Mouse (Mus musculus) heart, embryonic 16.5 days (tissue): ENCODE measurements around the gene Celf5. TPM values are rescaled to one million over a fixed set of nuclear protein-coding genes. Genes with fewer than 3 reads are reported as not detected.

ENCODE experiments used
- ATAC-seq: fragments of 200-750 bp; cut with Nextera tagmentation; replicated peaks from 2 replicates; pipeline ENCODE4 v1.8.0; 2017; ENCODE audit warnings: moderate number of reproducible peaks; ENCODE audit not compliant: insufficient read depth, low FRiP score; ENCODE audit errors: extremely low read depth
- H3K27ac ChIP-seq: fragments of 300-500 bp; sonication (generic); 2 replicates; pipeline ENCODE4 v1.5.1; 2014; ENCODE audit warnings: mild to moderate bottlenecking, low read length, control low read depth, moderate library complexity
- H3K27me3 ChIP-seq: fragments of 300-500 bp; sonication (generic); 2 replicates; pipeline ENCODE4 v1.6.1; 2014; ENCODE audit warnings: low read length, mixed read lengths; ENCODE audit not compliant: control insufficient read depth, insufficient read depth
- H3K36me3 ChIP-seq: fragments of 300-500 bp; sonication (generic); 2 replicates; pipeline ENCODE4 v1.6.1; 2014; ENCODE audit not compliant: control insufficient read depth, insufficient read depth
- H3K4me1 ChIP-seq: fragments of 300-500 bp; sonication (generic); 2 replicates; pipeline ENCODE4 v1.6.1; 2014; ENCODE audit warnings: low read length, mixed read lengths; ENCODE audit not compliant: control insufficient read depth, insufficient read depth
- H3K4me2 ChIP-seq: fragments of 300-500 bp; sonication (generic); 2 replicates; pipeline ENCODE4 v1.6.1; 2014; ENCODE audit warnings: low read depth, mild to moderate bottlenecking, control low read depth, low read length
- H3K4me3 ChIP-seq: fragments of 300-500 bp; sonication (generic); 2 replicates; pipeline ENCODE4 v1.5.1; 2014; ENCODE audit warnings: mild to moderate bottlenecking, control low read depth, low read length
- H3K9ac ChIP-seq: fragments of 300-500 bp; sonication (generic); 2 replicates; pipeline ENCODE4 v1.6.1; 2014; ENCODE audit warnings: low read length, control low read depth
- H3K9me3 ChIP-seq: fragments of 300-500 bp; sonication (generic); replicated peaks from 2 replicates; pipeline ENCODE4 v1.6.1; 2016; ENCODE audit warnings: low read length; ENCODE audit not compliant: control insufficient read depth
- WGBS: fragments of 180-500 bp; shearing (Covaris S2); extraction: QIAGEN DNeasy Blood & Tissue Kit; methylation state at CpG from one replicate; pipeline ENCODE4 v1.1.7; 2014; 5-methylcytosine and 5-hydroxymethylcytosine counted together
- polyA plus RNA-seq: library from polyadenylated mRNA; unstranded; fragments of >200 nt; fragmentation: Nextera tagmentation; extraction: Ambion mirVana; gene quantifications from 2 replicates; pipeline ENCODE4 v1.2.1, GENCODE M21; 2015

Gene Celf5
- polyA plus RNA-seq, 1 experiment from 2014 or later, result 0.24 TPM

- Histone ChIP-seq H3K4me3 (no peak overlapping the region), H3K36me3 (peaks cover 28% of the 10 kb centered on the region), H3K9ac (no peak overlapping the region), H3K4me1 (peaks cover 13% of the 10 kb centered on the region; the same call in 1 of the 2 replicates), H3K27me3 (peaks cover 18% of the 10 kb centered on the region), H3K27ac (no peak overlapping the region), H3K4me2 (no peak overlapping the region), H3K9me3 (no peaks in the 10 kb centered on the region)
- 13% methylated on average over 2 of the region's 2 CpGs for WGBS
- ATAC-seq, result no peak
Measured at GRCm38 (mm10) chr10:81485060-81485449, 2.5 kb upstream of the Celf5 start.

- H3K4me3 ChIP-seq, result no peak overlapping the region
- H3K27me3 ChIP-seq, result peaks cover 18% of the 10 kb centered on the region
- no peak overlapping the region for H3K9ac ChIP-seq
- WGBS, result 67% methylated on average over 6 of the region's 6 CpGs
- H3K9me3 ChIP-seq, result no peaks in the 10 kb centered on the region
- H3K27ac ChIP-seq, result no peak overlapping the region
- H3K4me1 ChIP-seq, result peaks cover 13% of the 10 kb centered on the region; the same call in 1 of the 2 replicates
- H3K36me3 ChIP-seq, result peaks cover 25% of the 10 kb centered on the region
- no peak overlapping the region for H3K4me2 ChIP-seq
- ATAC-seq, result no peak
Measured at GRCm38 (mm10) chr10:81484441-81485059, 2.0 kb upstream of the Celf5 start.

GRCm38 (mm10) chr10:81483983-81484382 lies 1.5 kb upstream of the Celf5 start:
- WGBS, result 18% methylated on average over 9 of the region's 9 CpGs
- Histone ChIP-seq H3K9me3 (no peaks in the 10 kb centered on the region), H3K9ac (no peak overlapping the region), H3K4me2 (no peak overlapping the region), H3K4me1 (peaks cover 13% of the 10 kb centered on the region; the same call in 1 of the 2 replicates), H3K4me3 (no peak overlapping the region), H3K36me3 (peaks cover 21% of the 10 kb centered on the region), H3K27ac (no peak overlapping the region), H3K27me3 (peaks cover 18% of the 10 kb centered on the region)
- ATAC-seq, result no peak

GRCm38 (mm10) chr10:81481605-81482532 lies 640 bp downstream of the Celf5 start:
- H3K4me3 ChIP-seq, result peak overlapping the region; percentile 56
- H3K9ac ChIP-seq, result peak overlapping the region; percentile 53
- peaks cover 5% of the 10 kb centered on the region; the same call in 1 of the 2 replicates for H3K36me3 ChIP-seq
- 6% methylated on average over 35 of the region's 35 CpGs for WGBS
- ATAC-seq, result peak; percentile 7; the same call in 1 of the 2 replicates
- no peaks in the 10 kb centered on the region for H3K9me3 ChIP-seq
- H3K27me3 ChIP-seq, result peaks cover 28% of the 10 kb centered on the region
- peak overlapping the region; percentile 74 for H3K4me2 ChIP-seq
- no peak overlapping the region for H3K27ac ChIP-seq
- H3K4me1 ChIP-seq, result peaks cover 7% of the 10 kb centered on the region; the same call in 1 of the 2 replicates

GRCm38 (mm10) chr10:81474461-81474860 lies 8.0 kb downstream of the Celf5 start:
- Histone ChIP-seq H3K9me3 (no peaks in the 10 kb centered on the region), H3K4me2 (no peak overlapping the region), H3K27ac (no peak overlapping the region), H3K4me3 (no peak overlapping the region), H3K4me1 (no peaks in the 10 kb centered on the region), H3K9ac (no peak overlapping the region), H3K27me3 (peaks cover 73% of the 10 kb centered on the region), H3K36me3 (no peaks in the 10 kb centered on the region)
- no peak for ATAC-seq
- WGBS, result 73% methylated on average over 10 of the region's 10 CpGs

GRCm38 (mm10) chr10:81473003-81473451 lies 9.5 kb downstream of the Celf5 start:
- H3K27ac ChIP-seq, result no peak overlapping the region
- no peaks in the 10 kb centered on the region for H3K9me3 ChIP-seq
- H3K4me1 ChIP-seq, result no peaks in the 10 kb centered on the region
- WGBS, result 2% methylated on average over 22 of the region's 22 CpGs
- no peaks in the 10 kb centered on the region for H3K36me3 ChIP-seq
- H3K9ac ChIP-seq, result no peak overlapping the region
- no peak overlapping the region for H3K4me2 ChIP-seq
- H3K4me3 ChIP-seq, result no peak overlapping the region
- peaks cover 75% of the 10 kb centered on the region for H3K27me3 ChIP-seq
- ATAC-seq, result no peak

- Histone ChIP-seq H3K36me3 (no peaks in the 10 kb centered on the region), H3K9ac (no peak overlapping the region), H3K4me3 (no peak overlapping the region), H3K4me2 (no peak overlapping the region), H3K27me3 (peaks cover 78% of the 10 kb centered on the region), H3K9me3 (no peaks in the 10 kb centered on the region), H3K27ac (no peak overlapping the region), H3K4me1 (no peaks in the 10 kb centered on the region)
- WGBS, result 4% methylated on average over 18 of the region's 18 CpGs
- no peak for ATAC-seq
Measured at GRCm38 (mm10) chr10:81472403-81473002, 10.0 kb downstream of the Celf5 start.

GRCm38 (mm10) chr10:81470454-81470853 lies 12.1 kb downstream of the Celf5 start:
- peaks cover 76% of the 10 kb centered on the region for H3K27me3 ChIP-seq

More at GRCm38 (mm10) chr10:81470454-81470853, 12.1 kb downstream of the Celf5 start:
- Histone ChIP-seq H3K4me2 (no peak overlapping the region), H3K27ac (no peak overlapping the region), H3K4me3 (no peak overlapping the region), H3K9ac (no peak overlapping the region), H3K36me3 (no peaks in the 10 kb centered on the region), H3K4me1 (no peaks in the 10 kb centered on the region), H3K9me3 (no peaks in the 10 kb centered on the region)
- no peak for ATAC-seq
- WGBS, result 49% methylated on average over 18 of the region's 18 CpGs
